Mouse (Mus musculus): ENCODE results near the gene Catspere2. TPM values are rescaled to one million over a fixed set of nuclear protein-coding genes. Genes with fewer than 3 reads are reported as not detected.
"Not testable (repeated sequence)": the region's sequence is repeated elsewhere in the genome, so short reads cannot be mapped to it uniquely, and the experiment has no call there.

The Catspere2 gene
- under 1 TPM; 0.12 to 0.23 TPM for total RNA-seq (2021)
- long read RNA-seq, experiment 1, partial matches to known transcripts, result 0 of 4 reads
- long read RNA-seq, experiment 1, other reads (novel, unspliced or antisense), result 4 of 4 reads
- long read RNA-seq, experiment 2, partial matches to known transcripts, result 0 of 2 reads
- long read RNA-seq, experiment 2, other reads (novel, unspliced or antisense), result 2 of 2 reads

DNA sequence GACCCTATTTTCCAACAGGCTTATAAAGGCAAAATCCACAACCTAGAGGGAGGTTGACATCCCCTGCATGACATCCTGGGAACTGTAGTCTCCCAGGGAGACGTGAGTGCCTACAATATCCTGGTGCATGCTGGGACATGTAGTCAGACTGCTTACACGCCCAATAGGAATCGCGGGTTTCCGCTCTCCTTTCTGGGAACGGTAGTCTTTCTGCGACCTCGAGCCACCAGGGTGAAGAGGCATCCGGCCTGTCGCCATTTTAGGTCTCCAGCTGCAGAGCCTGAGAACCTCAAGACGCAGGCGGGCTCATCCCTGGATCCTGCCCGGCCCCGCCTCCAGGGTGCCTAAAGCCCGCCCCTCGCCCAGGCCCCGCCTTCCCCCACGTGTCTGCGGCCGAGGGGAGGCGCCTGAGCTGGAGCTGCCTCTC lies at the start of gene Catspere2:
Catspere2 (plus strand) TSS at position 400 of the 427 bp plus-strand sequence.
- DNase-seq, result peak; percentile 96

DNA sequence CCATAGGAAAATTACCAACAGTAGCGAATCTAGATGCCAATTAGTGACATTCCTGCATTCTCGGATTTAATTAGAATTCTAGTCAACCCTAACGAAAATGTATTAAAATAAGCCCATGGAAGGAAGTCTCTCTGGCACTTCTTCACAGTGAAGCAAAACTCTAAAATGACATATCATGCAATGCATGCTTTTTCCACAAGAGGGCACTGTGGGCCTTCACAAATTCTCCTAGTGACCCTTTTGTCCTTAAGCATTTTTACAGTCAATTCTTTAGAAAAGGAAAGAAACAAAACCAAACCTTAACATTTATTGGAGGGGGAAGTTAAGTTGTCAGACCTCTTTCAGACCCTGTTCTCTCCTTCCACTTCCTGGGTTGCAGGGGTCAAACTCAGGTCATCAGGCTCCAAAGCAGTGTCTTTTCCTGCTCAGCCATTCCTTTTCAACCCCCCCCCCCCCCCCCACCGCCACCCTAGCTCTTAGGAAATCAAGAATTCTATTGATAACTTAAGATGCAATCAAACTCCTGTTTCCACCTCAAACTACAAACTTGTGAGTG lies 42.7 kb upstream of the Catspere2 start:
- not testable (repeated sequence) for DNase-seq

DNA sequence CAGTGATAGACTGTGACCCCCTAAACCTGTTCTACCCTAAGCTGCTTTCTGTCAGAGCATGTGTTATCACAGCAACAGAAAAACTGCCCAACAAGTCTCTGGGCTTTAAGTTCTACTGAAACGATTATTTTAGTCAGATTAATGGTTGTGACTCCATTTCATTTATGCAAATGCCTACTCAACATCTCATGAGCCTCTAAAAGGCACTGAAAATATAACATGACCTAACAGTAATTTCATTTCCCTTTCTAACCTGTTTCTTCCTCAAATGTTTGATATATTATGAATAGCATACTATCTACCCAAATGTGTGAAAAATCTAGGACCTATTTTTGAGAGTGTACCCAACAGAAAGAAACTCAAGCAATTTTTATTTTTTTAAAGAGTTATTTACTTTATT lies 1.9 kb upstream of the Catspere2 start:
- no peak for DNase-seq

DNA sequence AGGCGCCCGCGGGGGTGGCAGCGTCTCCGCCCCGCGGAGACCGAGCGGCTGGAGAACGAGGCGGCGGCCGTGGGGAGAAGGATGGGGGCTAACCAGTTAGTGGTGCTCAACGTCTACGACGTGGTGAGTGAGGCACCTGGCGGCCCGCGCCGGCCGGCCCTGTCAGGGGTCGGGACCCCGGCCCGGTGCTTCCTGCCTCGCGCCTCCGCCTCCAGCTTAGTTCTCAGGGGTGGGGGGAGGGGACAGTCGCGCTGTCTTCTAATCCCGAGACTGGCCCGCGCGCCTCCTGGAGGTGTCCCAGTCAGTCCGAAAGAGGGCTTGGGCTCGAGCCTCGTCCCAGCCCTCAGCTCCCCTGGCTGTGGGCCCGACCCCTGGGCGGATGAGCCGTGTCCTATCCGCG lies 359 bp downstream of the Catspere2 start:
- DNase-seq, result peak; percentile 34

DNA sequence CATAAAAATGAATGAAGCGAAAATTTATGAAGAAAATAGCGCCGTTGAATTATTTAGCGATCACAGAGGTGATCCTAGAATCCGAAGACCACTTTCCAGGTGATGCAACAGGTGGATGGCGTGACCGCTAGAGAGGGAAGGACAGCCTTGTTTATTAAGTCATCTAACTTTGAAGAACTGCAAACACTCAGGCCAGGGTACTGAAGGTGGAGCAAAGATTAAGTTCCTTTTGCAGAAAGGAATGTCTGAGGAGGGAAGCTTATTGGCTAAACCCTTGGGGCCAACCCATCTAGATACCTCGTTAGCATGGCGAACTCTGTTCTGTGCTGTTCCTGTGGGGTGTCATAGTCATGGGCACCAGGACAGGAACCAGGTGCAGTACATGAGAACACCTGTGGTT lies 983 bp downstream of the Catspere2 start:
- DNase-seq, result no peak

DNA sequence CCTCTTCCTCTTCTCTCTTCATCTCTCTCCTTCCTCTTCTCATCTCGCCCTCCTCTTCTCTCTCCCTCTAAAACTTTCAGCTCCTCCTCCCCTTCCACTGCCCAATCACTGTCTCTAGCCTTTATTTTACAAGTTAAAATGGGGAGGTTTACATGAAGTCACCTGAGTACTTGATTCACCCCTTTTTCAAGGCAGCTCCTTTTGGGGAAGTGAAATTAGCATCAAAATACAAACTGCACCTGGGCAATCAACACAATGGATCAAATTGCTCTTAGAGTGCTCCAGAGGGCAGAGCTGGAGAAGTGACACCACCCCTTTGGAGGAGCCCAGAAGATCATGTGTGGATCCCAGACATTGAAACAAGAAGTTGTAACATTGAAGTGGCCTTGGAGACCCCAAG lies 4.3 kb downstream of the Catspere2 start:
- not testable (repeated sequence) for DNase-seq

DNA sequence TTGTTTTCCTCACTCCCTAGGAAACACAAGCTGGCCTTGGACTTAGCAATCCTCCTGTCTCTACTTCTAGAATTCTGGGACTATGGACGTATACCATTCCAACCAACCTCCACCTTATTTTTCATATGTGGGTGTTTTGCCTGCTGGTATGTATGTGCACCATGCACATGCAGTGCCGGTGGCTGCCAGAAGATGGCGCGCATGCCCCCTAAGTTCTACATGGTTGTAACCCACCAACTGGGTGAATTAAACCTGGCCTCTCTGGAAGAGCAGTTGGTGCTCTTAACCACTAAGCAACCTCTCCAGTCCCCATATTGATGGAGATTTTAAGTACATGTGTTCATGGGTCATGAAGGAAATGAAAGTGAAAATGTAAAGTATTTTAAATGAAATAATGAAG lies 89.6 kb downstream of the Catspere2 start:
- DNase-seq, result peak; percentile 5

DNA sequence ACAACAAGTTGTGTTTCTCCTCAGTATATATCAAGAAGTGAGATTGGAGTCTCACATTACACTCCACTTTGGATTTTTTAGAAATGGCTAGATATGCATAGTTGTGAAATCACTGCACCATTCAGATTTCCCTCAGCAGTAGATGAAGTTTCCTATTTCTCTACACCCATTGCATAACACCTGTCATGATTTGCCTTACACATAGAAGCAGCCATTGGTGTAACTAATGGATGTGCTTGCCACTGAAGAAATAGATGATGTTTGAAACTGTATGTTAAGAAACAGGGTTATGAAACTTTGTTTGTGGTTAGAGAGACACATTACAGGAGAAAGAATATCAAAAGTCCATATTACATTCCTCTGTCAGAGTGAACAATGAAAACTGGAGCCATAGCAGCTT lies 114.6 kb downstream of the Catspere2 start:
- not testable (repeated sequence) for DNase-seq

DNA sequence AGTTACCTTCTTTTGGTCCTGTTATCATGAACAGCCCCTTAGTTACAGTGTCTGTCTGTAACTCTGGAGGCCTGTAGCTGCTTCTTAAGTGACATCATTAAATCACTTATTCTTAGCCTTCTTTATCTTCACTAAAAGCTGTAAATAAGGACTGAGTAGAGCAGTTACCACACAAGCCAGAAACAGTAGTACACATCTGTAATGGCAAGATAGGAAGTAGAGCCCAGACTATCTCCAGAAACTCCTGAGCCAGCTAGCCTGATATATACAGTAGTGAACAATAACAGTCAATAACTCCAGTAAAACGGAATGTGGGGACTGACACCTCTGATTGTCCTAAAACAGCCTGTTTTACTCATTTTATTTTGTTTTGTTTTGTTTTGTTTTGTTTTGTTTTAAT lies 125.3 kb downstream of the Catspere2 start:
- not testable (repeated sequence) for DNase-seq

DNA sequence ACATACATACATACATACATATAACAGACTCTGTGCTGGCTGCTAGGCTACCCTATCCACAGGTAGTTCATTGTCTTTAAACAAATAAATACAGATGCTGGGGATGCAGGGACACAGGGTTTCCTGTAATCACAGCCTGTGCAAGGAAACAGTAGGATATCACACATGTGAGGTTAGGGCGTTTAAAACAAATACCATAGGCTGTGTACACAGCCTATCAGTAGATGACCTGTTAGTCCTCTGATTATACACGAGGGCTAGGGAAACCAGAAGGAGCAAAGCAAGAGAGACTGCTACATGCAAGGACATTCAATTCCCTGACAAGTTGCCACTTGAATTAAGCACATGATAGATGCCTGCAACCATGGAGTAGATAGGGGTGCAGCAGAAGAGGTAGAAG lies 139.0 kb downstream of the Catspere2 start:
- not testable (repeated sequence) for DNase-seq

DNA sequence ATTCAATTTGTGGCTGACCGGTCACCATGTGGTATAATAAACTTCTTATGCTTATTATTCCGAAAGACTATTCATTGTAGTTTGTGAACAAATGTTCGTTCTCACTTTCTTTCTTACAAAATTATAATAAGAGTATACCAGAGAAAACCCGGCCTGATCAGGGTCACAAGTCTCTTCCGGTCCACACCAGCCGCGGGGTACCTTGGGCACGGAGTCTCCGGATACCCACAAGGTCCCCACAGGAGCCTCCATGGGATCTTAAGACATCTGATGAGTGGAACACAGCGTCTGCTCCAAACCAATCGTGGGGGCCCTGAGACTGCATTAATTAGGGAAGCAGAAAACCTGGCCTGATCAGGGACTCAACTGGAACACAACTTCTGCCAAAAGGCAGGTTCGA lies 151.1 kb downstream of the Catspere2 start:
- no peak for DNase-seq

DNA sequence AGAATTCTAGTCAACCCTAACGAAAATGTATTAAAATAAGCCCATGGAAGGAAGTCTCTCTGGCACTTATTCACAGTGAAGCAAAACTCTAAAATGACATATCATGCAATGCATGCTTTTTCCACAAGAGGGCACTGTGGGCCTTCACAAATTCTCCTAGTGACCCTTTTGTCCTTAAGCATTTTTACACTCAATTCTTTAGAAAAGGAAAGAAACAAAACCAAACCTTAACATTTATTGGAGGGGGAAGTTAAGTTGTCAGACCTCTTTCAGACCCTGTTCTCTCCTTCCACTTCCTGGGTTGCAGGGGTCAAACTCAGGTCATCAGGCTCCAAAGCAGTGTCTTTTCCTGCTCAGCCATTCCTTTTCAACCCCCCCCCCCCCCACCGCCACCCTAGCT lies 163.3 kb downstream of the Catspere2 start:
- not testable (repeated sequence) for DNase-seq

DNA sequence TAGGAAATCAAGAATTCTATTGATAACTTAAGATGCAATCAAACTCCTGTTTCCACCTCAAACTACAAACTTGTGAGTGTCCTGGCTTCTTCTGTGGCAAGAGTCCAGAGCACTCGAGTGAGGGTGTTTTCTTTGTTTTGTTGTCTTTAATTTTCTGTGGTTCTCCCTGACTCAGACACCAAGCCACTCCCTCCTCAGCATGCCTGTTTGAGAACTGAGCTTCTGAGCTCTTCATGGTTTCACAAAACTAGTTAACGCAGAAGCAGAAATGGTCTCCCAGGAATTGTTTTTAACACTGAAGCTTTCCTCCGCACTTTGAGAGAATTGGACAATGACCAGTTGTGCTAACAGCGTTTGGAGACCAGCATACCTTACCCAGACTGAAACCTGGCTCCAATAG lies 163.7 kb downstream of the Catspere2 start:
- not testable (repeated sequence) for DNase-seq

DNA sequence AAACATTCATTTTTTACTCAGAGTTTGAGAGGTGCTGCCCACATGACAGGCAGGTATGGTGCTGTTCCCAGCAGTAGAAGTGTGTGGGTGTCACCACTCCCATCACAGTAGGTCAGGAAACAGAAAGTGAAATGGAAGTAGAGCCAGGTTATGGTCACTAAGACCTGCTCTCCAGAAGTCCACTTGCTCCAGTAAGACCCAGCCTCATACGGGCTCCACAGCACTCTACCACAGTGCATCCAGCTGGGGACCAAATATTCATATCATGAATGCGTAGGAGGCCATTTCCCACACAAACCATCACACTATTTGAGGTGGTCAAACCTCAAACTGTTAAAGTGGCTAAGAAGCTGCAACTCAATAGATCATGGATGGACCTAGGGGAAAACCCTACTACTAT lies 199.0 kb downstream of the Catspere2 start:
- DNase-seq, result no peak

DNA sequence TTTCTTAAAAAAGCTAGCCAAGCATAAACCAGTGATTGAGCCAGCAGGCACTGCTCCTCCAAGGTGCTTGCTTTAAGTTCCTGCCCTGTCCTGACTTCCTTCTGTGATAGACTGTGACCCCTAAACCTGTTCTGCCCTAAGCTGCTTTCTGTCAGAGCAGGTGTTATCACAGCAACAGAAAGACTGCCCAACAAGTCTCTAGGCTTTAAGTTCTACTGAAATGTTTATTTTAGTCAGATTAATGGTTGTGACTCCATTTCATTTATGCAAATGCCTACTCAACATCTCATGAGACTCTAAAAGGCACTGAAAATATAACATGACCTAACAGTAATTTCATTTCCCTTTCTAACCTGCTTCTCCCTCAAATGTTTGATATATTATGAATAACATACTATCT lies 202.4 kb downstream of the Catspere2 start:
- DNase-seq, result no peak

DNA sequence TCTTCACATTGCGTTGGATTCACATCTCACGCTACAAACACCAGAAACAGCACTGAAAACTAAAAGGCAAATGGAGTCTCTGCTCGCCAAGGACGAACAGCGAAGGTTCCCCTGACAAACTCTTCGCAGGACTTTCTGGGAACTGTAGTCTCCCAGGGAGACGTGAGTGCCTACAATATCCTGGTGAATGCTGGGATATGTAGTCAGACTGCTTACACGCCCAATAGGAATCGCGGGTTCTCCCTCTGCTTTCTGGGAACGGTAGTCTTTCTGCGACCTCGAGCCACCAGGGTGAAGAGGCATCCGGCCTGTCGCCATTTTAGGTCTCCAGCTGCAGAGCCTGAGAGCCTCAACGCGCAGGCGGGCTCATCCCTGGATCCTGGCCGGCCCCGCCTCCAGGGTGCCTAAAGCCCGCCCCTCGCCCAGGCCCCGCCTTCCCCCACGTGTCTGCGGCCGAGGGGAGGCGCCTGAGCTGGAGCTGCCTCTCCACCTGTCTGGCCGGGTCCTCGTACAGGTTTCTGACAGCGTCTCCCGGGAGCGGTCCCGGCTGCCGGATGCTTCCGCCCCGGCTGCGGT lies 204.1 kb downstream of the Catspere2 start, which contains the start of gene Desi2:
Desi2 (plus strand) TSS at position 202 of the 576 bp plus-strand sequence.
- DNase-seq, result peak; percentile 85

DNA sequence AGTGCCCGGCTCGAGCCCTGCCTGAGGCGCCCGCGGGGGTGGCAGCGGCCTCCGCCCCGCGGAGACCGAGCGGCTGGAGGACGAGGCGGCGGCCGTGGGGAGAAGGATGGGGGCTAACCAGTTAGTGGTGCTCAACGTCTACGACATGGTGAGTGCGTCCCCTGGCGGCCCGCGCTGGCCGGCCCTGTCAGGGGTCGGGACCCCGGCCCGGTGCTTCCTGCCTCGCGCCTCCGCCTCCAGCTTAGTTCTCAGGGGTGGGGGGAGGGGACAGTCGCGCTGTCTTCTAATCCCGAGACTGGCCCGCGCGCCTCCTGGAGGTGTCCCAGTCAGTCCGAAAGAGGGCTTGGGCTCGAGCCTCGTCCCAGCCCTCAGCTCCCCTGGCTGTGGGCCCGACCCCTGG lies 204.6 kb downstream of the Catspere2 start:
- not testable (repeated sequence) for DNase-seq

DNA sequence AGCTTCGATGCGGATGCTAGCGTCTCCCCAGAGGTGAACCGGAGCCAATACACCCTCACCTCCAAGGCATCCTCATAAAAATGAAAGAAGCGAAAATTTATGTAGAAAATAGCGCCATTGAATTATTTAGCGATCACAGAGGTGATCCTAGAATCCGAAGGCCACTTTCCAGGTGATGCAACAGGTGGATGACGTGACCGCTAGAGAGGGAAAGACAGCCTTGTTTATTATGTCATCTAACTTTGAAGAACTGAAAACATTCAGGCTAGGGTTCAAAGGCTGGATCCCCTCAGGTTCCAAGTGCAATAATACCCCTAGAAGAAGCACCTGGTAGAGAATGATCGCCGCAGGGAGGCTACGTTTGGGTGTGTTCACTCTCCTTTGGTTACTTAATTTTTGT lies 205.2 kb downstream of the Catspere2 start:
- DNase-seq, result no peak

DNA sequence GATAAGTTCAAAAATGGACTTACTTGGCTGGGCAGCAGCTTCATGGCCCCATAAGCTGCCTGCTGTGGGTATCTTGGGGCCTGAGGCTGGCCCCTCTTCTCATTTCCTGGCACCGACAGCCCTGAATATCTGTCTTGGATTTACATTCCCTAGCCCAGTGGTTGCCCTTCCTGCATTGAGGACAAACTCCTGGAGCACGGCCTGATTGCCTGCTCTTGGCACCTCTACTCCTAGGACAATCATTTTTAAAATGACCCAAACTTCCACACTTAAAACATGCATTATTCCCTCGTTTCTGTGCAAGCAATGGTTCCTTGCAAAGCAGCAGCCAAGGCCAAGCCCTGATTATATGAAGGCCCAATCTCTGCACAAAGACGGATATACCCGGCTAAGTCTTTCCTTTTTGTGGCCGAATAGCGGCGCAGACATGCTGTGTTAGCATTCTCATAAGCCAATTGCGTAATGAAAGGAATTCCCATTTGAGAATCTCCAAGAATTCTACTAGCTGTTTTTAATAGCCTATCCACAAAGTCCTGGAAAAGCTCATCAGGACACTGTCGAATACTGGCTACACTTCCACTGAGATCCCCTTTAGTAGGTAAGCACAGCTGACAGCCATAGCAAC lies 222.6 kb downstream of the Catspere2 start:
- no peak for DNase-seq

DNA sequence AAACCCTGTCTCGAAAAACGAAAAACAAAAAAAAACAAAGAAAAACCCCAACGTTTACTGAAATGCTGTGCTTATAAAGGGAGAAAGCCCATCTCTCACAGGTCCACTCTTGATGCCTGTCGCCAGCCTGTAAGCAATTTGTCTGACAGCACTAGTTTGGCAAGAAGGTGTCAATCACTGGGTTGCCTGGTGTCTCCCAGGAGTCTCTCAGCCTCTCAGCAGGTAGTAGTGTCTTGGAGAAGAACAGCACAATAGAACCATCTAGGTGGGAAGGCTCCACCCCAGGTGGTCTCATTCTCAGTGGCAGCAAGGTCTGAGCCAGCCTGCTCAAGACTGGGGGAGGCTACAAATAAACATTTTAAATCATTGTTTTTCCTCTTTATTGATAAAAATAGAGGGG lies 224.6 kb downstream of the Catspere2 start:
- not testable (repeated sequence) for DNase-seq

DNA sequence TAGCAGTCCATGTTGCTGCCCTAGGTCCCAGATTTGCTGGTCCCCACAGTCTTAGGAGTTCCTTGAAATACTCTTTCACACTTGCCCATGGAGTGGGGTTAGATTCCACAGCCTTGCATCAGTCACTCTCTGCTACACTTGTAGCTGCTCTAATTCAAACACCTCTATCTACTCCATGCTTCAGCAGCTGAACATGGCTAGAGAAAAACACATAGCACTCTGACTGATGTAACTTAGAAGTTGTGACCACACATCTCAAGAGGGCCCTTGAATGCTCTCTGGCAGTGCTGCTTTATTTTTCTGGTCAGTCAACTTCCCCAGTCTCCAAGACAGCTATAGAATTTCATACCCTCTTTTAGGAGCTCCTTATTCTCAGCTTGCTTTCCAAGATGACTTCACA lies 226.7 kb downstream of the Catspere2 start:
- no peak for DNase-seq

DNA sequence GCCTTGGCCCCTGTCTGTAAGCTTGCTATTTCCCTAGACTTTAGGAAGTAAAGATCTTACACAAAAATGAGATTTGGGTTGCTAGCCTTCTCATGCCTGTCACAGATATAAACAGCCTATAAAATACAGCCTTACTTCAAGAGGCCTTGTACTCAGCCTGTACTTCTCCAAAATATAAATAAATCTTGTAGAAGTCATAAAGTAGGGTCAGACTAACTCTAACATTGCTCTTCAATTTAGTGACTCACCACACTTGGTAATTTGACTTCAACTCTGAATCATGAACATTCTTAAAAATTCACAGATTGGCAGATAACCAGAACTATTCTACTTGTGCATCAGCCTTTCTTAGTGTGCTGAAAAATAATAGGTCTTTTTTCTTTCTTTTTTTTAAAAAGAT lies 233.9 kb downstream of the Catspere2 start:
- no peak for DNase-seq

DNA sequence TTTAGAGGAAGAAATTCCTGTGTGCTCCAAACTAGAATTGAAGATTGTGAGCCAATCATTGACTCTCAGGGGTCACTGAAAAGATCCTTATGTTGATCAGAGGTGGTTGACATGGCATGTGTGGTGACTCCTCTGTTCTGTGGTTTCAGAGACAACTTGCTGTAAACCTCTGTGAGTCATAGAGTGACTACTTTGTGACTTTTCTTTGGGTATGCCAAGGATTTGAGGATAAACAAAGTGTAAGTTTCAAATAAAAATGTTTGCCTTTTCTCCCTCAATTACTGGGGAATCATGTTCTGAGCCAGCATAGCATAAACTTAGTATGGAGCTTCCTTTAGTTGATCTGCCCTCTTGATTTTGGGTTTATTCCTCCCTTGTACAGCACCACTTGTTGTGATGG lies 235.1 kb downstream of the Catspere2 start:
- no peak for DNase-seq
